Mouse (Mus musculus): ENCODE measurements around the gene Rbbp4.
A peak's percentile ranks its signal among the peaks of the same experiment; 100 is the strongest.

Gene Rbbp4

DNA sequence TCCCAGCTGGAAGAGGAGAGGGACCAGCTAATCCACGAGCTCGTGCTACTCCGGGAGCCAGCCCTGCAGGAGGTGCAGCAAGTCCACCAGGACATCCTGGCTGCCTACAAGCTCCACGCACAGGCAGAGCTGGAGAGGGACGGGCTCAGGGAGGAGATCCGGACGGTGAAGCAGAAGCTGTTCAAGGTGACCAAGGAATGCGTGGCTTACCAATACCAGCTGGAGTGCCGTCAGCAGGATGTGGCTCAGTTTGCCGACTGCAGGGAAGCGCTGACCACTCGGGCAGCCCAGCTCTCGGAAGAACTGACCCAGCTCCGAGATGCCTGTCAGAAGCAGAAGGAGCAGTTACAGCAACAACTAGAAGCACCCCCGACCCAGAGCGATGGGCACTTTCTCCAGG, 41.5 kb downstream of the Rbbp4 start:
- no peak for DNase-seq (ENCODE audit: low read depth, low spot score)

DNA sequence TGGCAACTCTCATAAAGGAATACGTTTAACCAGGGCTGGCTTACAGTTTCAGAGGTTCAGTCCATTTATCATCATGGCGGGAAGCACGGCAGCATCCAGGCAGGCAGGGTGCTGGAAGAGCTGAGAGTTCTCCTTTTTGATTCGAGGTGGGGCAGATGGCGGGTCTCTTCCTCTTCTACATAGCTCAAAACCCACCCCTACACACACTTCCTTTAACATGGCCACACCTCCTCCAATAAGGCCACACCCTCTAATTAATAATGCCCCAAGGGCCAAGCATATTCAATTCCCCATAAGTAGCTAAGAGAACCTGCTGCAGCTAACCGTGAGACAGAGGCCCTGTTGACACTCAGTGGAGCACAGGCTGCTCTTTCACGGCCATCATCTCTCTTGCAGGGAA, 42.3 kb downstream of the Rbbp4 start:
- no peak for DNase-seq (ENCODE audit: low read depth, low spot score)

DNA sequence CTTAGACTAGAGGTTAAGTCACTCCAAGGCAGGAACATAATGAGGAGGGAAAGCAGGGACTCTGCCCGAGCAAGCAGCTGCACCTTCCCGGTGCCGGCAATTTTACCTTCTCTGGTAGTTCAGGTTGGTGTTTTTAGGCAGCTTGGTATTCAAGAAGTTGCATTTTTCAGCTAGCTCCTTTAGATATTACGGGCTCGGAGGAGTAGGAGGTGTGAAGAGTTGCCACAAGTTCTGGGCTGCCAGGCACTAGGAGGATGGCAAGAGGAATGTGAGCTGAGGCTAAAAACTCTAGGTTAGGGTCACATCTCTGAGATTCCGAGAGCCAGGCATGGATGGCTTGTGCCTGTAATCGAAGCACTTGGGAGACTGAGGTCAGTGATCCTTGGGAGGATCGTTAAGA, 45.5 kb downstream of the Rbbp4 start:
- DNase-seq (ENCODE audit: low read depth, low spot score) = no peak

DNA sequence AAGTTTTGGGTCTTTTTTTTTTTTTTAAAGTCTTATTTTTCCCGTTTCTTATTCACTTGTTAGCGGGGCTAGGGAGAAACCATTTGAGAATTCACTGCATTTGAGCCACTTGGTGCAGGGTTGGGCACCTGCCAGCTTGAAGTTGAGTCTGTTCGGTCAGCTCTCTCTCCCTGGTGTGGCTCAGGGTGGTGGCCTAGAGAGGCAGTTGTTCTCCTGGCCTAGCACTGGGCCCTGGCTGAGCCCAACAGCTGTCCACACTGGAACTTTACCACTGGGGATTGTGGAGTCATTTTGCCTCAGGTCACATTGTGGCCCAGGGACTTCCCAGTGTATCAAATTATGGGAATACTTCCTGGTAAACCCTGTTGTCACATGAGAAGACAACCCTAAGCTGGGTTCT, 47.1 kb downstream of the Rbbp4 start:
- no peak for DNase-seq (ENCODE audit: low read depth, low spot score)

DNA sequence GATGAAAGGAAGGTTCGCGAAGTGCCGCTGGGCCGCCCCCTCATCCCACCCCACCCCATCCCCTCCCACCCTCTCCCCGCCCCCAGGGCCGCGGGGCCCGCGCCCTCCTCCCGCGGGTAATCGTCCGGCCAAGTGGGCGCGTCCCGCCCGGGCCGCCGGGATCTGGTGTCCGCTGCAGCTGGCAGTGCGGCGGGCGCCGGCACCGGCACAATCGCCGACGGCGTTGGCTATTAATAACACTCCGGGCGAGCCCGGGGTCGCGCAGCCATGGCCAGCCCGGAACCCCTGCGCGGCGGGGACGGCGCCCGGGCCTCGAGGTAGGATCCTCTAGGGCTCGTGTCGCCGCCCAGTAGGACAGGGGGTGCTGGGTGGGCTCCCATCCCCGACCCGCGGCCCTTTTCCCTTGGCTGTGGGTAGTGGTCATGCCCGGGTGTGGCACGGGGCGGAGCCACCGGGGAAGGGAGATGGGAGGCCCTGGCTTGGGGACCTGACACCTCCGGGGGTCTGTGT, 47.6 kb downstream of the Rbbp4 start, which contains the start of gene Sync:
TSS of gene Sync (plus strand) at position 146 of the 510 bp plus-strand sequence.
- DNase-seq (ENCODE audit: low read depth, low spot score) = no peak

DNA sequence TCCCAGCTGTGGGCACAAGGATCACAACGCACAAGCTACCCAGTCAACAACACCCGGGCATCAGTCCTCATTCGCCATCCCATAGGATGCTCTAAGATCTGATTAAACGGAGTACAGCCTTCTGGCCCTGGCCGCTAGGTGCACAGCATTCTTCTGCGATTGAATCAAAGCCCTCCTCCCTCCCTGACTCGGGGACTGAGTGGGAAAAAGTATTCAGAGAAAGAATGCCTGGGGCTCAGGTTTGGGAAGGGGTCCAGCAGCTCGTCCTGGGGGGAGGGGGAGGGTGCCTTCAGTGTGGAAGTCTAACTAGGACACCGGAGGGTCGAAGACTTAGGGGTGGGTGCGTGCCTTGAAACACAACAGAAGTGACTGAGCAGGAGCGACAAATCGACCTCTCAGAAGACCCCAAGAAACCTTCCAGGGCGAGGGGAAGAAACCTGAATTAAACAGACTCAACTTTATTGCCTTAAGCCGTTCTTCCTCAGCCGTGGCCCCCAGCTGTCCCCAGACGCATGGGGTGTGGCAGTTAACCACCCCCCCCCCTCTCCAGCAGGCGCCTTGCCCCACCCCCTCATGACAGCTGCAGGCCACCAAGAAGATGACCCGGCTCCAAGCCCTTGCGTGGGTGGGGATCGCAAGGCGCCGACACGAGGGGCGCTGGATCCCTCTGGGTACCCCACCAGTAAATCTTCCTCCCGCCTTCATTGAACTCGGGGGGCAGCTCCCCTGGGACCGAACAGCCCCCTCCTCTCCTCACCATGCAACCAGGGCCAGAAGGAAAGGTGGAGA, 48.3 kb downstream of the Rbbp4 start:
- no peak for DNase-seq (ENCODE audit: low read depth, low spot score)

DNA sequence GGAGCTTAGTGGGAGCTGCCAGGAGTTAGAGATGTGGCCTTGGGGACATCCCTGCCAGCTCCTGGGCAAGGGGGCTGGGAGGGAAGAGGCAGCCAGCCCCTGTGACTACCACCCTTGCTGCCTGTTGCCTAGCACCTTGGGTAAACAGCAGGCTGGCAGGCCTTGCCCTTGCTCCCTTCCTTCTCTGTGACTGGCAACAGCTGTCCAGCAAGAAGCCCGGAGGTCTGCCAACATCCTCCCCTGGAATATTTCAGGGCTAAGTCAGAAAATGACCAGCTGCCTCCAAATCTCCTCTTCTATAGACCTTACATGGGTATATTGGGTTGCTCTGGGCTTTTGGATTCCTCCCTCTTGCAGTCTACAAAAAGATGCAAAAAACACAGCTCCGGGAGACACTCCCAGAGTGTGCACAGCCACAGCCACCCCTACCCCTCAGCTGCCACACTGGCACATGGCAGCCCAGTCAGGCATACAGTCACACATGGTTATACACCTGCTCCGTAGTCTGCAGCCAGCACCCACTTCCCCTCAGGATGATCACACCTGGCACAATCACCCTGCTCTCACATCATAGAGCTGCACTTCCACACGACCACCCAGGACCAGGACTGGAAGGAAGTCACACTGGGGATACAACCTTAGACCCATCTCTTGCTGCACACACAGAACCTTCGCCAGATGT, 49.0 kb downstream of the Rbbp4 start:
- no peak for DNase-seq (ENCODE audit: low read depth, low spot score)

DNA sequence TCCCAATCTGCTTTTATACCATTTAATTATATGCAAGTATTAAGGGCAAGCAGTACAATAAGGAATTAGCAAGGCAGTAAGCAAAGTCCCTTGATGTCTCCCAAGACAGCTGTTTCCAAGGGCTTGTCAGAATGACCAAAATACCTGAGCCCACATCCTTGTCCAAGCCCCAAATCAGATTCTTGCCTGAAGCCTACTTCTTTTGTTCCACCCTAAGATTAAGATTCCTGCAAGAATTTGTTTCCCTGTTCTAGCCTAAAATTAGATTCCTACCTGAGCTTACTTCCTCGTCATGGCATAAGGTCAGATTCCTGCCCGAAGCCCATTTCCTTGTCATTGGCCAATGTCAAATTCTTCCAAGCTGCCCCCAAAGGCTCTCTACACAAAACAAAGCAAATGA, 50.5 kb downstream of the Rbbp4 start:
- DNase-seq (ENCODE audit: low read depth, low spot score) = no peak

DNA sequence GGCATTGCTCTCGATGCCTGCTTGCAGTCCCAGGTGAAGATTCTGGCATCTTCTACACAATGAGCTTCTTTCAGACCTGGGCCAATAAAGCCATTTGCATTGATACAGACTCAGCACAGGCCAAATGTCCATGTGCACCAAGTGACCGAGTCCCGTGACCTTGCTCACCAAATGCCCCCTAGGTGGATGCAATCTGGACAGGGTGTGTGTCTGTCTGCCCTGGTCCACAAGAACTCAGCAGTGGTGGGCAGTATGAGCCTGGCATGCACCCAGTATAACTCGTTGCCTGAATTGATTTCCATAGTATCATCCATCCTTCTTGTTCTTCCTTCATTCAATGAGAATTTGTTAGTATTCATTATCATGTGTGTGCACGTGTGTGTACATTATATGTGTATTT, 51.9 kb downstream of the Rbbp4 start:
- no peak for DNase-seq (ENCODE audit: low read depth, low spot score)

DNA sequence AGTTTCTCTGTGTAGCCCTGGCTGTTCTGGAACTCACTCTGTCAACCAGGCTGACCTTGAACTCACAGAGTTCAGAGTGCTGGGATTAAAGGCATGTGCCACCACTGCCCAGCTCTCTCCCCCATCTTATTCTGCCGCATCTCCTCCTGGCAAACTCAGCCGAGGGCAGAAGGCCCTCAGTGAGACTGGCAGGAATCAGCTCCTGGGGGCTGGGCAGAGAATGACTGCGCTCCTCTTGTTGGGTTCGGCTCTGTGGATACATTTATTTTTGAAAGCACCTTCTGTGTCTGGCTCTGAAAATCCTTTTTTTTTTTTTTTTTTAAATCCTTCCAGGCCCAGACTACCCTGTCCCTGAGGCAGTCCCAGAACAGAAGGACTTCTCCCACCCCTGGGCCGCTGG, 52.4 kb downstream of the Rbbp4 start:
- no peak for DNase-seq (ENCODE audit: low read depth, low spot score)

DNA sequence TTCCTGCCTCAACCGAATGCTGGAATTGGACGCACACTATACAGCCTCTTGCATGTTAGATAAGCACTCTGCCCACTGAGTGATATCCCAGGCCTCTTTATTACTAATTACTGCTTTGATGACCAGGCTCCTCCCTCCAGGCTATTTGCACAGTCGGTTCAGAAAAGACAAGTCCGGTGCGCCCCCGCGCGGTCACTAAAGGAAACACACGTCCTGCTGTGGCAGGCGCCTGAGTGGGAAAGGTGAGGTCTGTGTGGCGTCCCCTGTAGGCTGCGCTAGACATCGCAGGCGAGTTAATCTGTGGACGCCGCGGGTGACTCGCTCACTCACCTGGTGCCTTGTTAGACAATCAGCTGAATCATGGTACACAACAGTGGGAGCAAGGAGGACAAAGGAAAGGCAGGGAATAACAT, 58.7 kb downstream of the Rbbp4 start:
- peak; percentile 94 for DNase-seq (ENCODE audit: low read depth, low spot score)

DNA sequence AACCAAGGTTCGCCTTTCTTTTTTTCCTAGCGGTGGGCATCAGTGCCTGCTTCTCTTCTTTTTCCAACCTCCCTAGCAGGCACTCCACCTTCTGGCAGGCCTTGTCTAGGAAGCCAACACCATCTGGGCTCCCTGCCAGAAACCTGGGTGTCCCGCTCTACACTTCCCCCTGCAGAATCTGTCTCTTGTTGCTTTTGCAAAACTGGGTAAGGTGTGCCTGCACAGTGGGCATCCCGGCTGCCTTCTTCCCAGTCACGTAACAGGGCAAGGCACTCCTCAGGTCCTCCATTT, 62.5 kb downstream of the Rbbp4 start:
- peak; percentile 36 for DNase-seq (ENCODE audit: low read depth, low spot score)

DNA sequence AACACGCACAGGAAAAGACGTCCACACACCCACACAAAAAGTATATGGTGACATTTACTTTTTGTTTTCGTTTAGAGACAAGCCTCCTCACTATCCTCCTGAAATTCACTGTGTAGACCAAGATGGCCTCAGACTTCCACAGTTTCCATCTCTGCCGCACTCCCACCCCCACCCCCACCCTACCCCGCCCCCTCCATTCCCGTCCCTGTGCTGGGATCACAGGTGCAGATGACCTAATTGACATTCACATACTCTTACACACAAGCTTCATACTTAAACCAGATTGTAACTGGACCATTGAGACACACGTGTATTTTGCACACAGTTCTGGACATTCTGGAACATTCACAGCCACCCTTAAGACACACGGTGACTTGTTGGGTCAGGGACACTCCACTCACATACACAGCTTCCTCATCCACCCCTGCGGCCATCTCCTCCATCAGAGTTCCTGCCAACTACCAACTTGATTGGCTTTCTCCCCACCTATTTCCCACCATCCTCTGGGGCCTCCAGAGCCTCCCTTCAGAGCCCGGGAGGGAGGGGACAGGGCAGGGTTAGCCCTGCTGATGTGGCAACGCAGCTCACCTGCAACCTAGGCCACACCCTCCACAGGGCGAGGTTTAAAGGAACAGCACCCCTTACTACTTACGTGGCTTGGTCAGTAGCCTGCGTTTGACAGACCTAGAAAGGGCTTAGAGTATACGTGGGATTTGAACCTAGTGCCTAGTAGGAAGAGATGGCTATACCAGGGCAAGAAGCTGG, 63.0 kb downstream of the Rbbp4 start:
- peak; percentile 76 for DNase-seq (ENCODE audit: low read depth, low spot score)

DNA sequence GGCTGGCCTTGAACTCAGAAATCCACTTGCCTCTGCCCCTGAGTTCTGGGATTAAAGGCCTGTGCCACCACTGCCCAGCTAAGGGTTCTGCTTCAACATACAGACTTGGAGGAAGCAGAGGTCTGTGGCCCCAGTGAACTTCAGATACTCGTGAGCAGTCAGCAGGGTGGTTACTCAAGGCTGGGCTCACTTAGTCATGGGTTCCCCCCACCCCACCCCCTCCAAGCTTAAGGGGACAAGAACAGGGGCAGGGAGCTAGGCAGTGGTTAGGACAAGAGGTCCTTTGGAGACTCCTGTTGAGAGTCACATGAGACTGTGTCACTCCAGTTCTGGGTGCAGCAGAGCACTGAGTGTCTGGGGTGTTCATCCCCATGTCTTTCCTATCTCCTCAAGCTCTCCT, 66.5 kb downstream of the Rbbp4 start:
- DNase-seq (ENCODE audit: low read depth, low spot score) = no peak

DNA sequence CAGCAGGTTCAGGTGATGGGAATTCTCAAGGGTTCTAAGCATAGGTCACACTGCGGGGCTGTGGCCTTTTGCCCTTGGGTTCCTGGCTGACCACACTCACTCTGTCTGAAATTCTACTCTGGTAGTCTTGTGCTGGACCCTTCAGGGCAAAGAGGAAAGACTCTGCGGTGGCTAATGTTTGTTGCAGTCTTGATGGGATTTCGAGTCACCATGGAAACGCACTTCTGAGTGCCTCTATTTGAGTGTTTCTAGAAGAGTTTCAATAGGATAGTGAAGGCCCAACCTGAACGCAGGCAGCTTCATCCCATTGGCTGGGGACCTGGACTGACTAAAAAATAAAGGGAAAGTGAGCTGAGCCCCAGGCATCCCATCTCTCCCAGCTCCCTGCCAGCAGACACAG, 68.3 kb downstream of the Rbbp4 start:
- no peak for DNase-seq (ENCODE audit: low read depth, low spot score)

DNA sequence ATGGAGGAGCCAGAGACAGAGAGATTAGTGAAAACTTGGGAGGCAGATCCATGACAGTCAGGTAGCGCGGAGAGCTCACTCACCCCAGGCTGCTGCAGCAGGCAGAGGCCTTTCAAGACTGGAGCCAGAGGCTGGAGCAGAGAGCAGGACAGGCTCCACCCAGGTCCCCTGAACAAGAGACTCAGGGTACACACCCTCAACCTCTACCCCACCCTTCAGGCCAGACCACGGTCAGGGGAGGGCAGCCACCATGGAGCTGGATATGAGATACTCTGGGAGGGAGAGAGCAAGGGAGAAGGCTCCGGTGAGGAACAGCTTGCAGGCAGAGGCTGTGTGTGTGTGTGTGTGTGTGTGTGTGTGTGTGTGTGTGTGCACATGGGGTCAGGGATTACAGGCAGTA, 69.0 kb downstream of the Rbbp4 start:
- no peak for DNase-seq (ENCODE audit: low read depth, low spot score)

DNA sequence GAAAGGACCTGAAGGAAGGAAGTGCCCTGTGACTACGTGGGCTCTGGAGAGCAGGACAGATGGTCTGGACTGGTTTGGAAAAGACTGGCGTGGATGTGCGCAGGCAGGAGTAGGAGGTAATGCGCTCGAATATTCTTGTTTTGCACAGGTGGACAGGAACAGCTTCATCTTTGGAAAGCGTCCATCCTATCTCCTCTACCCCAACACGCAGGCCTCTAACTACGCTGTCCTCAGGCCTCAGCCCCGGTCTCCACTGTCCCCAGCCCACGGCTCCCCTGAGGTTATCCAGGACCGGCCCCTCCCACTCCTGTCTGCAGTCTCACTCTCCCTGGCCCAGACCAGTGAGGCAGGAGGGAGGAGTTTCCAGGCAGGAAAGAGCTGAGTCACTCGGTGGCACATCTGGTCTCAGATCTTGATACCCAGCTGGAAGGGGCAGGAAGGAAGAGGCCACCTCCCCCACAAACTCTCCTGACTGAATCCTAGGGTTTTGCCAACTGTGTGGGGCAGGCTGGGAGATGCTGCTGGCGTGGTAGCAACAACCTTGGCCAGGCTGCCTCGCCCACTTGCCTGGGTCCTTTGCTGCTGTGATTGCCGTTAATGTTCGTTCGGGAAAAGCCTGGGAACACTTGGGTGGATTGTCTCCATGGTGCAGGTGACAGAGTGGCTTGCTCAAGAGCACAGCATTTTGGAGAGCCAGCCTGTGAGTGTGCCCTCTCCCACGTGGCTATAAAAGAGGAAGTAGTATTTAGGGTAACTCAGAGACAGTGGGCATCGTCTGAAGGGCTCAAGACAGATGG, 71.7 kb downstream of the Rbbp4 start:
- DNase-seq (ENCODE audit: low read depth, low spot score) = peak; percentile 31

DNA sequence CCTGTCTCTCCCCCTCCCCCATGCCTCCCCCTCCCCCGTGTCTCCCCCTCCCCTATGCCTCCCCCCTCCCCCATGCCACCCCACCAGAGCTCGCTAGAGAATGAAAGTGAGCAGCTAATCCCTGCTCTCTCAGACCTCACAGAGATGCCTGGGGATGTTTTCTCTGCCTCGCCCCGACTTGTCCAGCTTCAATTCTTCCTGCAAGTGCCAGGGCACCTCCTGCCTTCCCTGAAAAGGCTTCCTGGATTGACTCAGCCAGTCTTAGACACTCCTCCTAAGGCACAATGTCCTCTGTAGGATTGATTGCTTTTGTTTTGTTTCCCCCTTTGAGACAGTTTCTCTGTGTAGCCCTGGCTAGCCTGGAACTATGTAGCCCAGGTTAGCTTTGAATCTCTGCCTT, 74.0 kb downstream of the Rbbp4 start, which contains the start of gene C77080:
TSS of gene C77080 (minus strand) at position 209 of the 400 bp plus-strand sequence.
- DNase-seq (ENCODE audit: low read depth, low spot score) = no peak

DNA sequence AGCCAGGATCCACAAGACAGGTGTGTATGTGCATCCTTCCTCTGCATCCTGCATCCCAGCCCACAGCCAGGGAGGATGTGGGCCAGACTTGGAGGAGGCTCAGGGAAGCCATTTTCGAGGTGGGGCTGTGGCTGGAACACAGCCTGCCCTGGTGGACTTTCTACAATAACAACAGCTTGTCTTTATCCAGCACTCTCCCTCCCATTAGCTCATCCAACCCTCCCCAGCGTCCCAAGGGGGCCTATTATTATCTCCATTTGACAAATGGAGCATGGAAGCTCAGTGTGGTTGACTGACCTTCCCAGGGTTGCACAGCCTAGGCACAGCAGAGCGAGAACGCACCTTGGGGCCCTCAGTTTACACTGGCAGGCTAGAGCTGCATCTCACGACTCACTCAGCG, 74.5 kb downstream of the Rbbp4 start:
- DNase-seq (ENCODE audit: low read depth, low spot score) = no peak

DNA sequence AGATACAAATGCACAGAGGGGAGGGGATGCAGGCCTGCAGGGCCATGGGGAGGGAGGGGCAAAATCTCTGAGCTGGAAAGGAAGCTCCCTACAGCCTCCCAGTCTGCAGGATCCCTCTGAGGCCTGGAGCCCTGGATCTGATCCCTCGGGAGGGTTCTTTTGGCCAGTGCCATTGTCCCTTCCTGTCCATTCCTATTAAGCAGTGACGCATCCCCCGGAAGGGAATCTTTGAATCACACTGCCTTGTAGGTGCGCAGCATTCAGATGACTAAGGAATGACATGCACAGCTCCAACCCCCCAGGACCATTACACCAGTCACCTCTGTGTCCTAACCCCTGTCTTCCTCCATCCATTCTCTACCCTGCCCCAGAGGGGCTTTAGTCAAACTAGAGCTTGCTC, 76.1 kb downstream of the Rbbp4 start:
- no peak for DNase-seq (ENCODE audit: low read depth, low spot score)

Measured in CD4-positive, CD25-positive, alpha-beta regulatory T cell, adult 2 months (primary cell).